Mouse (Mus musculus) MEL (cell line): Measurements from ENCODE around the gene Lman2. TPM values are rescaled to one million over a fixed set of nuclear protein-coding genes. Genes with fewer than 3 reads are reported as not detected.

Experiments
- DNase-seq: peaks from one replicate; pipeline ENCODE4 v3.0.0; 2011; ENCODE audit warnings: low read depth, low spot score
- H3K27ac ChIP-seq: 2 replicates; pipeline ENCODE4 v1.5.1; 2012; ENCODE audit warnings: low read depth, mild to moderate bottlenecking, control low read depth, low read length, moderate library complexity; ENCODE audit not compliant: control insufficient read depth
- H3K27me3 ChIP-seq, 2 experiments: fragments of 150-350 bp in 1 of 2; sonication (generic) in 1 of 2; 2 replicates each; pipeline ENCODE4 v1.6.1; 2012; ENCODE audit warnings: low read length in 2 of 2, mild to moderate bottlenecking in 2 of 2, improper control_type of control experiment in 1 of 2, moderate library complexity in 1 of 2; ENCODE audit not compliant: insufficient read depth in 2 of 2, control insufficient read depth in 1 of 2
- H3K36me3 ChIP-seq, 2 experiments: 2 replicates each; pipeline ENCODE4 v1.6.1; 2012 to 2014; ENCODE audit warnings: low read length in 2 of 2, improper control_type of control experiment in 1 of 2, inconsistent platforms in 1 of 2, mild to moderate bottlenecking in 1 of 2; ENCODE audit not compliant: insufficient read depth in 2 of 2, control insufficient read depth in 1 of 2
- H3K4me1 ChIP-seq, 2 experiments: fragments of 150-350 bp in 1 of 2; sonication (generic) in 1 of 2; 2 replicates each; pipeline ENCODE4 v1.6.1; 2012; ENCODE audit warnings: low read length in 2 of 2, improper control_type of control experiment in 1 of 2, mild to moderate bottlenecking in 1 of 2; ENCODE audit not compliant: insufficient read depth in 2 of 2, control insufficient read depth in 1 of 2
- H3K4me3 ChIP-seq, 2 experiments: fragments of 150-350 bp in 1 of 2; sonication (generic) in 1 of 2; 2 replicates each; pipeline ENCODE4 v1.5.1; 2012; ENCODE audit warnings: low read depth in 2 of 2, low read length in 2 of 2, mild to moderate bottlenecking in 2 of 2, moderate library complexity in 2 of 2, control low read depth in 1 of 2, improper control_type of control experiment in 1 of 2; ENCODE audit not compliant: control insufficient read depth in 1 of 2, insufficient read depth in 1 of 2
- H3K79me2 ChIP-seq: 2 replicates; pipeline ENCODE4 v1.6.1; 2012; ENCODE audit warnings: mild to moderate bottlenecking, low read length, moderate library complexity; ENCODE audit not compliant: control insufficient read depth, poor library complexity, insufficient read depth
- H3K9ac ChIP-seq: 2 replicates; pipeline ENCODE4 v1.6.1; 2012; ENCODE audit warnings: low read depth, mild to moderate bottlenecking, control low read depth, low read length, moderate library complexity; ENCODE audit not compliant: control insufficient read depth, poor library complexity, severe bottlenecking
- H3K9me3 ChIP-seq: fragments of 150-350 bp; sonication (generic); replicated peaks from 2 replicates; pipeline ENCODE4 v1.6.1; 2012; ENCODE audit warnings: mild to moderate bottlenecking, low read length, improper control_type of control experiment, moderate library complexity; ENCODE audit not compliant: insufficient read depth
- BHLHE40 ChIP-seq: IDR thresholded peaks from 2 replicates; pipeline ENCODE4 v1.6.1; 2012; ENCODE audit warnings: low read depth, mild to moderate bottlenecking, inconsistent platforms, low read length, improper control_type of control experiment, borderline replicate concordance
- CTCF ChIP-seq, 3 experiments: IDR thresholded peaks in 2 of 3; conservative IDR thresholded peaks in 1 of 3; 2 replicates each; pipeline ENCODE4 v1.5.1; 2011 to 2012; ENCODE audit warnings: low read length in 3 of 3, low read depth in 2 of 3, mild to moderate bottlenecking in 2 of 3, improper control_type of control experiment in 1 of 3, inconsistent platforms in 1 of 3, mixed read lengths in 1 of 3, moderate library complexity in 1 of 3; ENCODE audit not compliant: control insufficient read depth in 1 of 3, insufficient read depth in 1 of 3, poor library complexity in 1 of 3, severe bottlenecking in 1 of 3
- ELF1 ChIP-seq: IDR thresholded peaks from 2 replicates; pipeline ENCODE4 v1.6.1; 2014; ENCODE audit warnings: low read depth, mild to moderate bottlenecking, inconsistent platforms, low read length, improper control_type of control experiment, moderate library complexity
- EP300 ChIP-seq, 2 experiments: IDR thresholded peaks; 2 replicates each; pipeline ENCODE4 v1.6.1; 2011; ENCODE audit warnings: improper control_type of control experiment in 2 of 2, low read length in 2 of 2, low read depth in 1 of 2, mild to moderate bottlenecking in 1 of 2
- ETS1 ChIP-seq: IDR thresholded peaks from 2 replicates; pipeline ENCODE4 v1.6.1; 2012; ENCODE audit warnings: low read depth, mild to moderate bottlenecking, inconsistent platforms, low read length, improper control_type of control experiment, moderate library complexity
- GABPA ChIP-seq: IDR thresholded peaks from 2 replicates; pipeline ENCODE4 v1.6.1; 2012; ENCODE audit warnings: low read depth, mild to moderate bottlenecking, inconsistent platforms, low read length, improper control_type of control experiment, moderate library complexity
- GATA1 ChIP-seq: IDR thresholded peaks from 2 replicates; pipeline ENCODE4 v1.6.1; 2011; ENCODE audit warnings: low read depth, low read length, improper control_type of control experiment
- HCFC1 ChIP-seq: IDR thresholded peaks from 2 replicates; pipeline ENCODE4 v1.6.1; 2012; ENCODE audit warnings: low read depth, mild to moderate bottlenecking, inconsistent platforms, low read length, improper control_type of control experiment, moderate library complexity
- JUND ChIP-seq: IDR thresholded peaks from 2 replicates; pipeline ENCODE4 v1.6.1; 2011; ENCODE audit warnings: low read depth, mild to moderate bottlenecking, improper control_type of control experiment, low read length
- MAFK ChIP-seq: IDR thresholded peaks from 2 replicates; pipeline ENCODE4 v1.6.1; 2011; ENCODE audit warnings: low read depth, mild to moderate bottlenecking, low read length, improper control_type of control experiment, borderline replicate concordance
- MAX ChIP-seq: IDR thresholded peaks from 2 replicates; pipeline ENCODE4 v1.6.1; 2011; ENCODE audit warnings: low read length, improper control_type of control experiment
- MAZ ChIP-seq: IDR thresholded peaks from 2 replicates; pipeline ENCODE4 v1.6.1; 2012; ENCODE audit warnings: low read depth, mild to moderate bottlenecking, inconsistent platforms, low read length, improper control_type of control experiment
- MEF2A ChIP-seq: IDR thresholded peaks from 2 replicates; pipeline ENCODE4 v1.6.1; 2014; ENCODE audit warnings: low read depth, mild to moderate bottlenecking, inconsistent platforms, low read length, improper control_type of control experiment; ENCODE audit not compliant: poor library complexity, insufficient replicate concordance, severe bottlenecking; ENCODE audit errors: extremely low read depth
- MXI1 ChIP-seq: IDR thresholded peaks from 2 replicates; pipeline ENCODE4 v1.6.1; 2011; ENCODE audit warnings: mild to moderate bottlenecking, low read depth, low read length, improper control_type of control experiment
- MYB ChIP-seq: IDR thresholded peaks from 2 replicates; pipeline ENCODE4 v1.6.1; 2011; ENCODE audit warnings: mild to moderate bottlenecking, low read depth, low read length, improper control_type of control experiment
- MYC ChIP-seq: IDR thresholded peaks from 2 replicates; pipeline ENCODE4 v1.6.1; 2011; ENCODE audit warnings: low read depth, mild to moderate bottlenecking, low read length, improper control_type of control experiment, moderate library complexity
- NELFE ChIP-seq: IDR thresholded peaks from 2 replicates; pipeline ENCODE4 v1.6.1; 2011; ENCODE audit warnings: low read depth, low read length, improper control_type of control experiment
- POLR2A ChIP-seq, 2 experiments: IDR thresholded peaks; 2 replicates each; pipeline ENCODE4 v1.6.1; 2011 to 2012; ENCODE audit warnings: low read length in 2 of 2, mild to moderate bottlenecking in 2 of 2, control low read depth in 1 of 2, improper control_type of control experiment in 1 of 2, low read depth in 1 of 2, moderate library complexity in 1 of 2; ENCODE audit not compliant: control insufficient read depth in 1 of 2, insufficient read depth in 1 of 2, poor library complexity in 1 of 2
- POLR2AphosphoS2 ChIP-seq: IDR thresholded peaks from 2 replicates; pipeline ENCODE4 v1.6.1; 2011; ENCODE audit warnings: low read length, improper control_type of control experiment
- POLR2AphosphoS5 ChIP-seq: IDR thresholded peaks from 2 replicates; pipeline ENCODE4 v1.6.1; 2012; ENCODE audit warnings: low read depth, borderline replicate concordance, mild to moderate bottlenecking, inconsistent platforms, low read length, moderate library complexity, mixed read lengths
- RAD21 ChIP-seq: IDR thresholded peaks from 2 replicates; pipeline ENCODE4 v1.6.1; 2011; ENCODE audit warnings: mild to moderate bottlenecking, low read depth, low read length, improper control_type of control experiment
- RCOR1 ChIP-seq: IDR thresholded peaks from 2 replicates; pipeline ENCODE4 v1.6.1; 2012; ENCODE audit warnings: low read depth, mild to moderate bottlenecking, inconsistent platforms, low read length, improper control_type of control experiment
- SIN3A ChIP-seq: IDR thresholded peaks from 2 replicates; pipeline ENCODE4 v1.6.1; 2012; ENCODE audit warnings: low read length, improper control_type of control experiment, inconsistent platforms
- SMC3 ChIP-seq: IDR thresholded peaks from 2 replicates; pipeline ENCODE4 v1.6.1; 2011; ENCODE audit warnings: low read depth, low read length, improper control_type of control experiment
- TAL1 ChIP-seq: IDR thresholded peaks from 2 replicates; pipeline ENCODE4 v1.6.1; 2012; ENCODE audit warnings: mild to moderate bottlenecking, inconsistent platforms, low read length, moderate library complexity, mixed read lengths
- TBP ChIP-seq: IDR thresholded peaks from 2 replicates; pipeline ENCODE4 v1.8.0; 2011; ENCODE audit warnings: low read depth, low read length, improper control_type of control experiment
- USF1 ChIP-seq: IDR thresholded peaks from 2 replicates; pipeline ENCODE4 v1.6.1; 2014; ENCODE audit warnings: low read depth, mild to moderate bottlenecking, inconsistent platforms, low read length, improper control_type of control experiment, moderate library complexity
- USF2 ChIP-seq, 2 experiments: IDR thresholded peaks; 2 replicates each; pipeline ENCODE4 v1.6.1; 2011 to 2012; ENCODE audit warnings: improper control_type of control experiment in 2 of 2, low read length in 2 of 2, borderline replicate concordance in 1 of 2, inconsistent platforms in 1 of 2, low read depth in 1 of 2, mild to moderate bottlenecking in 1 of 2; ENCODE audit not compliant: insufficient read depth in 1 of 2
- ZC3H11A ChIP-seq: IDR thresholded peaks from 2 replicates; pipeline ENCODE4 v1.6.1; 2012; ENCODE audit warnings: low read depth, mild to moderate bottlenecking, inconsistent platforms, low read length, improper control_type of control experiment
- polyA plus RNA-seq, 2 experiments: library from polyadenylated mRNA; stranded (reverse) in 1 of 2; unstranded in 1 of 2; fragments of >175 nt in 1 of 2; fragments of >200 nt in 1 of 2; gene quantifications; 2 replicates each; pipeline versions ENCODE4 v1.2.1 to v1.2.4; 2012; ENCODE audit warnings: low replicate concordance in 2 of 2, low read depth in 1 of 2; ENCODE audit not compliant: insufficient read length in 2 of 2, insufficient read depth in 1 of 2, missing spikeins in 1 of 2
- total RNA-seq: library from RNA; depleted of rRNA; stranded (reverse); fragments of 300-350 nt; gene quantifications from 2 replicates; pipeline ENCODE4 v1.2.3, GENCODE M21; 2012

Gene Lman2
- total and polyA plus RNA-seq, 3 experiments, result 86.1 to 239 (median 145) TPM

GRCm38 (mm10) chr13:55370234-55370633, 7.7 kb upstream of the Lman2 start:
- TF ChIP-seq POLR2A (IDR thresholded peaks at IDR 0.05; ENCODE audit: control insufficient read depth in 1 of 2, insufficient read depth in 1 of 2, low read depth in 1 of 2, low read length in 2 of 2, poor library complexity in 1 of 2), result no peak
- TF ChIP-seq HCFC1, result no peak
- TF ChIP-seq MAFK, result no peak
- TF ChIP-seq USF2 (IDR thresholded peaks at IDR 0.05; ENCODE audit: borderline replicate concordance in 1 of 2, insufficient read depth in 1 of 2, low read depth in 1 of 2, low read length in 2 of 2), result no peak
- no peak for TF ChIP-seq SMC3
- TF ChIP-seq GATA1, result no peak
- TF ChIP-seq RCOR1, result no peak
- no peak for TF ChIP-seq GABPA
- TF ChIP-seq MYB, result no peak
- peaks cover 3 to 49% of the 10 kb centered on the region in 2 experiments; a peak in 3 of 4 replicates for H3K4me1 ChIP-seq
- peak overlapping the region; percentile 92 for H3K27ac ChIP-seq
- peaks cover 8% of the 10 kb centered on the region for H3K79me2 ChIP-seq
- H3K9ac ChIP-seq, result peak overlapping the region; percentile 81
- DNase-seq, result no peak
- no peaks in the 10 kb centered on the region for H3K9me3 ChIP-seq
- peak overlapping the region; percentile 59 to 79 for H3K4me3 ChIP-seq
- no peaks in the 10 kb centered on the region for H3K27me3 ChIP-seq
- H3K36me3 ChIP-seq, result peaks cover 0 to 26% of the 10 kb centered on the region in 2 experiments; a peak in 2 of 4 replicates

GRCm38 (mm10) chr13:55369531-55370114, 7.0 kb upstream of the Lman2 start, which contains the start of gene Rgs14:
Rgs14 (plus strand) TSS chr13:55369732.
- Histone ChIP-seq H3K27ac (peak within 1 kb of the TSS; percentile 92), H3K9ac (peak within 1 kb of the TSS; percentile 81), H3K36me3 (peaks cover 0 to 26% of the 10 kb centered on the region in 2 experiments; a peak in 2 of 4 replicates), H3K4me1 (peaks cover 3 to 49% of the 10 kb centered on the region in 2 experiments; a peak in 3 of 4 replicates), H3K27me3 (no peaks in the 10 kb centered on the region), H3K4me3 (peak within 1 kb of the TSS; percentile 59 to 79), H3K79me2 (peaks cover 8% of the 10 kb centered on the region), H3K9me3 (no peaks in the 10 kb centered on the region)
- DNase-seq, result peak; percentile 93
- peak; percentile 90 for TF ChIP-seq SIN3A
- TF ChIP-seq RAD21, result no peak
- 0 out of 2 replicates have a peak, but pooled peaks have one; percentile 22 for TF ChIP-seq RCOR1
- TF ChIP-seq ELF1, result peak; percentile 56
- TF ChIP-seq MYC, result peak; percentile 65; the same call in 1 of the 2 replicates
- peak; percentile 69; the same call in 1 of the 2 replicates for TF ChIP-seq MAZ
- no peak for TF ChIP-seq USF1
- TF ChIP-seq GATA1, result no peak
- TF ChIP-seq JUND, result no peak
- peak; percentile 43; the same call in 1 of the 2 replicates for TF ChIP-seq ETS1
- peak; percentile 61 to 86 for TF ChIP-seq POLR2A (IDR thresholded peaks at IDR 0.05; ENCODE audit: control insufficient read depth in 1 of 2, insufficient read depth in 1 of 2, low read depth in 1 of 2, low read length in 2 of 2, poor library complexity in 1 of 2)
- 0 out of 2 replicates have a peak, but pooled peaks have one; percentile 17 for TF ChIP-seq MYB
- no peak for TF ChIP-seq POLR2AphosphoS2
- peak; percentile 41 to 48 for TF ChIP-seq EP300 (IDR thresholded peaks at IDR 0.05; ENCODE audit: low read depth in 1 of 2, low read length in 2 of 2)
- TF ChIP-seq BHLHE40, result no peak
- peak; percentile 66 for TF ChIP-seq HCFC1
- TF ChIP-seq NELFE, result peak; percentile 53
- TF ChIP-seq MEF2A, result no peak
- TF ChIP-seq POLR2AphosphoS5, result no peak
- no peak for TF ChIP-seq TAL1
- TF ChIP-seq ZC3H11A, result no peak
- peak; percentile 77 for TF ChIP-seq TBP
- no peak for TF ChIP-seq GABPA
- no peak for TF ChIP-seq CTCF (IDR thresholded peaks at IDR 0.05 in 2 of 3, conservative IDR thresholded peaks at IDR 0.05 in 1 of 3; ENCODE audit: control insufficient read depth in 1 of 3, insufficient read depth in 1 of 3, low read depth in 2 of 3, low read length in 3 of 3, poor library complexity in 1 of 3, severe bottlenecking in 1 of 3)
- TF ChIP-seq MAX, result no peak; the same call in 1 of the 2 replicates
- TF ChIP-seq MXI1, result peak; percentile 77; the same call in 1 of the 2 replicates
